Mouse (Mus musculus) embryonic facial prominence, embryonic 14.5 days (tissue): ENCODE results near the gene Irs3. TPM values are rescaled to one million over a fixed set of nuclear protein-coding genes. Genes with fewer than 3 reads are reported as not detected.

Experiments used
- ATAC-seq: fragments of 200-750 bp; cut with Nextera tagmentation; 2 replicates; pipeline ENCODE4 v1.8.0; 2017; ENCODE audit warnings: low read depth, moderate number of reproducible peaks, moderate TSS enrichment
- DNase-seq: peaks from one replicate; pipeline ENCODE4 v3.0.0-alpha.2; 2015; ENCODE audit warnings: low spot score
- H3K27ac ChIP-seq: fragments of 300-500 bp; sonication (generic); replicated peaks from 2 replicates; pipeline ENCODE4 v1.5.1; 2014; ENCODE audit warnings: low read depth, mild to moderate bottlenecking, low read length, moderate library complexity
- H3K27me3 ChIP-seq: fragments of 300-500 bp; sonication (generic); replicated peaks from 2 replicates; pipeline ENCODE4 v1.6.1; 2014; ENCODE audit warnings: low read length; ENCODE audit not compliant: control insufficient read depth, insufficient read depth
- H3K36me3 ChIP-seq: fragments of 300-500 bp; sonication (generic); 2 replicates; pipeline ENCODE4 v1.6.1; 2014; ENCODE audit warnings: low read length, mixed read lengths; ENCODE audit not compliant: control insufficient read depth, insufficient read depth
- H3K4me1 ChIP-seq: fragments of 300-500 bp; sonication (generic); 2 replicates; pipeline ENCODE4 v1.6.1; 2014; ENCODE audit warnings: antibody characterized with exemption, low read length; ENCODE audit not compliant: control insufficient read depth, insufficient read depth
- H3K4me2 ChIP-seq: fragments of 300-500 bp; sonication (generic); 2 replicates; pipeline ENCODE4 v1.6.1; 2014; ENCODE audit warnings: low read depth, mild to moderate bottlenecking, low read length, moderate library complexity, mixed read lengths
- H3K4me3 ChIP-seq: fragments of 300-500 bp; sonication (generic); 2 replicates; pipeline ENCODE4 v1.5.1; 2014; ENCODE audit warnings: low read depth, mild to moderate bottlenecking, low read length
- H3K9ac ChIP-seq: fragments of 300-500 bp; sonication (generic); 2 replicates; pipeline ENCODE4 v1.6.1; 2014; ENCODE audit warnings: low read depth, mild to moderate bottlenecking, low read length, moderate library complexity, mixed read lengths
- H3K9me3 ChIP-seq: fragments of 300-500 bp; sonication (generic); 2 replicates; pipeline ENCODE4 v1.6.1; 2016; ENCODE audit warnings: low read length; ENCODE audit not compliant: control insufficient read depth
- WGBS: fragments of 180-500 bp; shearing (Covaris S2); extraction: QIAGEN DNeasy Blood & Tissue Kit; methylation state at CpG from one replicate; pipeline ENCODE4 v1.1.7; 2014; 5-methylcytosine and 5-hydroxymethylcytosine counted together
- polyA plus RNA-seq: library from polyadenylated mRNA; unstranded; fragments of >200 nt; fragmentation: Nextera tagmentation; extraction: Ambion mirVana; gene quantifications from 2 replicates; pipeline ENCODE4 v1.2.1, GENCODE M21; 2014

Gene Irs3
- polyA plus RNA-seq, 1 experiment from 2014 or later = 0.21 TPM

- Histone ChIP-seq H3K4me3 (peak overlapping the region; percentile 72), H3K36me3 (0 out of 2 replicates have a peak, but pooled peaks cover 7% of the 10 kb centered on the region), H3K27me3 (no peaks in the 10 kb centered on the region), H3K9ac (peak overlapping the region; percentile 71), H3K9me3 (no peaks in the 10 kb centered on the region), H3K27ac (peak overlapping the region; percentile 52; the same call in 1 of the 2 replicates), H3K4me2 (peak overlapping the region; percentile 95), H3K4me1 (peaks cover 10% of the 10 kb centered on the region)
- WGBS = 10% methylated on average over 28 of the region's 28 CpGs
- ATAC-seq = no peak
- no peak for DNase-seq
These were observed 38.1 kb upstream of the Irs3 start for GRCm38 (mm10) chr5:137683388-137684293.

GRCm38 (mm10) chr5:137682526-137682925 lies 37.0 kb upstream of the Irs3 start:
- Histone ChIP-seq H3K9ac (0 out of 2 replicates have a peak overlapping the region, but pooled peaks have one; percentile 19), H3K27ac (no peak overlapping the region), H3K27me3 (no peaks in the 10 kb centered on the region), H3K9me3 (no peaks in the 10 kb centered on the region), H3K4me3 (no peak overlapping the region), H3K4me2 (peak overlapping the region; percentile 95; the same call in 1 of the 2 replicates), H3K36me3 (0 out of 2 replicates have a peak, but pooled peaks cover 7% of the 10 kb centered on the region), H3K4me1 (peaks cover 10% of the 10 kb centered on the region)
- DNase-seq (no peak), ATAC-seq (no peak)
- 83% methylated on average over 6 of the region's 6 CpGs for WGBS

- H3K9me3 ChIP-seq = no peaks in the 10 kb centered on the region
- no peaks in the 10 kb centered on the region for H3K27me3 ChIP-seq
- 0 out of 2 replicates have a peak, but pooled peaks cover 7% of the 10 kb centered on the region for H3K36me3 ChIP-seq
- no peak overlapping the region for H3K27ac ChIP-seq
- no peak overlapping the region for H3K4me2 ChIP-seq
- no peak for ATAC-seq
- peaks cover 10% of the 10 kb centered on the region for H3K4me1 ChIP-seq
- no peak overlapping the region for H3K9ac ChIP-seq
- DNase-seq = no peak
- 85% methylated on average over 4 of the region's 4 CpGs for WGBS
- no peak overlapping the region for H3K4me3 ChIP-seq
These were observed 34.2 kb upstream of the Irs3 start for GRCm38 (mm10) chr5:137679726-137680125.

- WGBS = 85% methylated on average over 3 of the region's 3 CpGs
- H3K36me3 ChIP-seq = 0 out of 2 replicates have a peak, but pooled peaks cover 7% of the 10 kb centered on the region
- H3K4me1 ChIP-seq = peaks cover 9% of the 10 kb centered on the region
- H3K4me3 ChIP-seq = no peak overlapping the region
- H3K27me3 ChIP-seq = no peaks in the 10 kb centered on the region
- H3K9me3 ChIP-seq = no peaks in the 10 kb centered on the region
- H3K9ac ChIP-seq = no peak overlapping the region
- no peak overlapping the region for H3K27ac ChIP-seq
- DNase-seq (no peak), ATAC-seq (no peak)
- no peak overlapping the region for H3K4me2 ChIP-seq
These were observed 33.2 kb upstream of the Irs3 start for GRCm38 (mm10) chr5:137678736-137679135.

DNA sequence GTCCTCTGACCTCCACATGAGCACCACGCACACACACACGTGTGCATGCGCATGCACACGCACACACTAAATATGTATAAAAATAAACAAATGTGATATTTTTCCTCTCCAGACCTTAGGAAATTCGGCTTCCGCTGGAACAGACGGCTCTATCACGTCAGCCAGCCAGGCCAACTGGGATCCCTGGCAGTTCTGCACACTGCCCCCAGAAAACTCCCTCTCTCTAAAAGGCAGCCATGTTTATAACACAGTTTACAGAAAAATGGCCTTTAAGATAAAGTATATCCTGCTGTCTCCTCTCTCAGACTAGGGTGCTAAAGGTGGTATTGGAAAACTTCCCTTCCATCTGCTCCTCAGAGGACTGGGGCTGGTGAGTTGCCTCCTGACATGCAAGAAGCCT lies 32.3 kb upstream of the Irs3 start:
- H3K4me3 ChIP-seq = no peak overlapping the region
- WGBS = 93% methylated on average over 8 of the region's 8 CpGs
- no peaks in the 10 kb centered on the region for H3K27me3 ChIP-seq
- no peaks in the 10 kb centered on the region for H3K9me3 ChIP-seq
- peaks cover under 1% of the 10 kb centered on the region for H3K4me1 ChIP-seq
- H3K9ac ChIP-seq = no peak overlapping the region
- H3K27ac ChIP-seq = no peak overlapping the region
- no peak overlapping the region for H3K4me2 ChIP-seq
- ATAC-seq (no peak), DNase-seq (no peak)
- 0 out of 2 replicates have a peak, but pooled peaks cover 7% of the 10 kb centered on the region for H3K36me3 ChIP-seq

DNA sequence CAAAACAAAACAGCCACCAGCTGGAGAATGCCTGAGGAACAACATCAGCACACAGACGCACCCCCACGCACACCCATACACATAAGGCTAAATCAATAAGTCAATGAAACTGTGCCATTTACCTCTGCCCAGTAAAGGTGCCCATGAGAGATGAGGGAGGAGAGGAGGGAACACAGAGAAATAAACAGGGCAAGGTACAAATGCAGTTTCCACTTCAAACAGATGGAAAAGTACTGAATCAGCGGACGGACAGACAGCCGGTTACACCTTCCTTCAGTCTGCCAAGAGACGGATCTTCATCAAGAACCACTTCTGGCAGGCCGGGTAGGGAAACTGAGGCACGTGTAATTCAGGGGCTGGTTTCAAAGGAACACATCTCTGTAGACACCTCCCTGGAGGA lies 29.3 kb upstream of the Irs3 start:
- 94% methylated on average over 8 of the region's 8 CpGs for WGBS
- no peak overlapping the region for H3K9ac ChIP-seq
- DNase-seq (no peak), ATAC-seq (no peak)
- no peak overlapping the region for H3K27ac ChIP-seq
- no peaks in the 10 kb centered on the region for H3K36me3 ChIP-seq
- H3K9me3 ChIP-seq = no peaks in the 10 kb centered on the region
- no peaks in the 10 kb centered on the region for H3K27me3 ChIP-seq
- no peak overlapping the region for H3K4me3 ChIP-seq
- no peak overlapping the region for H3K4me2 ChIP-seq
- peaks cover 18% of the 10 kb centered on the region; the same call in 1 of the 2 replicates for H3K4me1 ChIP-seq

GRCm38 (mm10) chr5:137673015-137673414 lies 27.5 kb upstream of the Irs3 start:
- Histone ChIP-seq H3K9ac (no peak overlapping the region), H3K27me3 (no peaks in the 10 kb centered on the region), H3K4me1 (peaks cover 18% of the 10 kb centered on the region; the same call in 1 of the 2 replicates), H3K36me3 (no peaks in the 10 kb centered on the region), H3K27ac (no peak overlapping the region), H3K9me3 (no peaks in the 10 kb centered on the region), H3K4me2 (no peak overlapping the region), H3K4me3 (no peak overlapping the region)
- 87% methylated on average over 6 of the region's 6 CpGs for WGBS
- DNase-seq (no peak), ATAC-seq (no peak)

GRCm38 (mm10) chr5:137672361-137672760 lies 26.8 kb upstream of the Irs3 start:
- Histone ChIP-seq H3K4me1 (peaks cover 18% of the 10 kb centered on the region; the same call in 1 of the 2 replicates), H3K27ac (peak overlapping the region; percentile 49; the same call in 1 of the 2 replicates), H3K9ac (no peak overlapping the region), H3K9me3 (no peaks in the 10 kb centered on the region), H3K4me2 (no peak overlapping the region), H3K27me3 (no peaks in the 10 kb centered on the region), H3K4me3 (no peak overlapping the region), H3K36me3 (peaks cover 2% of the 10 kb centered on the region)
- ATAC-seq (no peak), DNase-seq (no peak)
- WGBS = 71% methylated on average over 5 of the region's 5 CpGs
